Mouse (Mus musculus) spleen, embryonic (tissue): ENCODE data around the gene Pde4d.

Experiments used
- CTCF ChIA-PET: fragments of 350-600 bp; sonication (Branson Sonifier 250); formaldehyde crosslinking; loops from one replicate; lab custom pipeline; 2022; lab: Charles Lee

The Pde4d gene

DNA sequence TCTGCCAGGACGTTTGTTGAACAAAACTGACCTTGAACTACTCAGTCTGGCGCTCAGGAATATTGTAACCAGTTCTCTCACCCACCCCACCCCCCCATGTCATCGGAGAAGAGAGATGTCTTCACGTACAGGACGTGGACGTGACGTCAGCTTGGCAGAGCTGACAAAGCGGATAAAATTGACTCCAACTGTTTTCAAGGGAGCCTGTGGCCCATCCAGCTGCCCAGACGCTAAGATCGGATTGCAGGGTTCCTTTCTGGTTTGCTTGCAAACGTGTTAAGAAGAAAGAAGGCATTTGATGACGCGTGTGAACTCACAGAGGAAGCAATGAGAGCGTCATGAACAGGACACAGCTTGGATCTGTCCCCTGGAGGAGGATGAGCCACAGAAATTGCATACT, 1501.7 kb downstream of the Pde4d start:
- CTCF ChIA-PET, result interaction anchor here (0.7 kb wide), 2 partner anchors 559 to 1711 kb away, joined by 4 to 15 read pairs; no protein-coding TSS in a partner anchor

DNA sequence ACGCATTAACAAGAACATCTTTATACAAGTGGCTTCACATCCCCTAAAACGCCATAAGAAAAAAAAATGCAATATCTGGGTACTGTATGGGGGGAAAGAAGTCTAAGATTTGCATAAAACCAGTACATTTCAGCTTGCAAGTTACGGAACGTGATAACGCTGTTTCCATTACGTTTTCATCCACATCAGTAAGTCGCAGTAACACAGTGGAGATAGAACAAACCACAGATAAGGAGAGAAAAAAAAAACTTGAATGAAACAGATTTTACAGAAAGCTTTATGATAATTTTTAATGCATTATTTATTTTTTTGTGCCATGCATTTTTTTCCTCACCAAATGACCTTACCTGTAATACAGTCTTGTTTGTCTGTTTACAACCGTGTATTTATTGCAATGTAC, 1504.4 kb downstream of the Pde4d start:
- CTCF ChIA-PET, result no interaction called here

DNA sequence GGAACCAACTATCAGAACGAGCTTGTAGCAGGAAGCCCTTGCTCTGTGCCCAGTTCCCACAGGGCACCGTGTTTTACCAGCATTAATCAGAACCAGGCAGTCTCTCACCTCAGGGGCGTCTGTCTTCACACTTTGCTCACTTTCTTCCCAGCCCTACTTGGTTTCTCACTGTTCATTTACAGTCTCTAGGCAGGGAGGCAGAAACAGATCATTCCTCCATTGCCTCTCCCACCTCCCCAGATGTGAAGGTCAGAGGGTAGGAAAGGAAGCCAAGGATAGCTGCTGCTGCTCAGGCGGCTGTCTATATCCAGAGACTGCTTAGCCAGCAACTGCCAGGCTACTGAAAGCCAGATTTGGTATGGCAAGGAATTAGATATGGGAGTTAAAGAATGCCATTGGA, 1508.2 kb downstream of the Pde4d start:
- CTCF ChIA-PET, result no interaction called here

DNA sequence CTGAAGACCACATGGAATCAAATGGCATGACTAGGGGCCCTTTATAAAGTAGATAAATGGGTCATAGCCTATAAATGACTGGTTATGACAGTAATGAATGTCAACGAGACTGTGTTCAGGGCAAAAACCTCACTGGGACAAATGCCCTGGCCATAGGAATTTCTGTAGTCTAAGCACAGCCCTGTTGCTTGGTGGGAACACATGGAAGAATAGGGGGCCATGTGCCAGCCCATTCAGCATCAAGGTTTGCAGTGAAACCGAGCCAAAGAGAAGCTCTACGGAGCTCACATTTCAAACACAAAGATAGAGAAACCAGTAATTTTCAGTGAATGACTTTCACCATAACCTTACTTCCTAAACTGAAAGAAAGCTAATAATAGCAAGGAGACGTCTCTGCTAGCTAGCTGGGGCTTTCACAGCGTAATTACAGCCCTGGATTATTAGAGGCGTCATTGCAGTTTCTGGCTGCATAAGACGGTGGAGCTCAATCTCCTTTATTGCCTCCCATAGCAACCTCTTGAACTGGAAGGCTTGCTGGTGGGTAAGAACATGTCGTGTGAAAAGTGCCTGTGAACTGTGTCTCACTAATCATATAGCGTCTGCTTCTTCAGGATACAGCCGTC, 1533.2 kb downstream of the Pde4d start:
- CTCF ChIA-PET, result no interaction called here

DNA sequence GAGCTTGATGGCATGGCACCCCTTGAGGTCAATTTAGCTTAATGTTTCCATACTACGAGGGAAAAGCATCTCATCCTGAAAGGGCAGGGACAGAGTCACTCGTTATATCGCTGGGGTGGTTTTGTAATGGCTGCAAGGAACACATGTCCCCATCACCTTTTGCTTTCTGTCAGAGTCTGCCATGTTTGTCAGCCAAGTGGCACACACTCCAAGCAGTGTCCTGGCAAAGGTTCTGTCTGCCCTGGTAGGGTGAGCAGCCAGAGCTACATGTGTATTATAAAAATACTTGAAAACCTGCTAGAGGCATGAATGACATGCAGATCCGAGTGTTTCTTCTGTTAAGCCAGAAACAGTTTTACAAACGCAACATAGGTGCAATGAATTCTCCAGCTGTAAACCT, 1535.7 kb downstream of the Pde4d start:
- CTCF ChIA-PET, result no interaction called here

DNA sequence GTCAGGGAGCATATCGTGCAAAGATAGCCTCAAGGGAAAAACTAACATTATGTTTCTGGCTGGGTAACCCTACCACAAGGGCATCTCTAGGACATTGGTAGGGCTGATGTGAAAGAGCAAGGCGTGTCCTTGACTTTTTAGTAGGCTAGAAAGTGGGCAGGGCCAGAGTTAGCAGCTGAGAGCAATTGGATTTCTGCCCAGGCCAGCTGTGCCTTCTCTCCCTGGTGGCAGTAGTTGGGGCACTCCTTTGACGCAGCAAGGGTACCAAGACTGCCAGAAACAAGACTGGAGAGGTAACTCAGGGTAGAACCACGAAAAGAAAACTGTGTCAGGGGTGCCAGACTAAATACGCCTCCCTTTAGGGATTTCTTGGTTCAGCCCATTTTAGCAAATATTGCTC, 1536.1 kb downstream of the Pde4d start:
- CTCF ChIA-PET, result no interaction called here

DNA sequence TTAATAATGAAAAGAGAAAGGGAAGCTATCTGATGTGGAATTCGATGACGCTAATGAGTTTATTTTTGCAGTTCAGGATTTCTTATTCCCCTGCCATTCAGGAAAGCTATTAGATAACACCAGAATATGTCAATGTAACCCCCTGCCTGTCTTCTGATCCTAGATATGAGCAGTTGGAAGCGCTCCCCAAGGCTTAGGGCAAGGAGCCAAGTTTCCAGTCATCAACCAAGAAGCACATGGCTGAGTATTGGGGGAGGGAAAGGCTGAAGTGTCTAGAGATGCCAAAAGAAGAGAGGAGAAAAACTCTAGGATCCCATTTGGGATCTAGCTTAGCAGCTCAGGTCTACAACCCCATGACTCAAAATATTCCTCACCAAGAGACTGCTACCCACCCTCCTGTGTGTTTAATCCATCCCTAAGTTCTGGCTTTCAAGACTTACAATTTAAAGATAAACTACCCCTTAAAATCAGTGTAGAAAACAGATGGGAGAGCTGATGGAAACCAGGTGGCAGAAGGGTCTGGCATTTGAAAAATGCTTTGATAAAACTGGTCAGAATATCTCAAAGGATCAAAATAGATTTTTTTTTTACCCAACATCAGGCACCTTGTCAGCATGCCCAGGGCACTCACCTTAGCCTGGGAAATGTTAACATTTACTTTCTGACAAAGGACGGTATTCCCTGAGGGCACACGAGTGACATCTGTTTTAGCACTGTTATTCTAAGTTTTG, 1543.2 kb downstream of the Pde4d start:
- CTCF ChIA-PET, result no interaction called here

DNA sequence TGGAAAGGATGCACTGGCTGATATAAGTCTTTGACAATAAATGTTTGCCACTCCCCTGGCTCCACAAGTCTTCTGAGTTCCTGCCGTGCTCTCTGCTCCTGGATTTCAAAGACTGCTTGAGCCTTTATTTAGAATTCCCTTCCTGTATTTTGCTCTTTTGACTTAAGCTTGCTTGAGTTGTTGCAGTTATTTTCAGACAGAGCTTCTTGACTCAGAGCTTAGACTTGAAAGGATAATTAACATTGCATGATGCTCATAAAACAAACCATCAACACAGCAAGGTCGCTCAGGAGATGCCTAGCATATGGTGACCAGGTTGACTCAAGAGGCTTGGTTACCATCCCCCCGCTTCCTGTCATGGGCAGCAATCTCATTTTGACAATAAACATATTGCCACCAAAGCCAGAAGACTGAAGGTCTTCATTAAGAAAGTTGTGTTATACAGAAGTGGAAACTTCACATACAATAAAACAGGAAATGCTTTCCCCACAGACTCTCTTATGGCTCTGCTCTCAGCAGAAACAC, 1544.6 kb downstream of the Pde4d start:
- CTCF ChIA-PET, result interaction anchor here (0.6 kb wide), 1 partner anchor 299 kb away, joined by 3 read pairs; no protein-coding TSS in a partner anchor

DNA sequence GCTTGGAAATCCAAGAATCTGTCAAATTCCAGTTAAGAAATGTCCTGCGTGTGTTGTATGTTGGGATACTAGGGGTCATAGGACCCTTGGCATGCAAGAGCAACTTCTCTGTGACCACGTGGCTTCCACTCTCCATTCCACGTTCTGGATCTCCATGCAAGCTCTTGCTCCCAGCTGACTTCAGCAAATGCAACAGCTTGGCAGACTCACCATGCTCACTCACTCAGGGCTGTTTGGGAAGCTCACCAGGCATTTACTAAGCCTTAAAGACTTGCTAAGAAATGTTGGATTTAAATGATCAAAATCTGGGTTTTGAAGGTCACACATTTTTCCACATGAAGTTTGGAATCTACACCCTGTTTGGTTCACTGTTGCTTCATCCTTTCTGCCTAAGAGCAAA, 1552.3 kb downstream of the Pde4d start:
- CTCF ChIA-PET, result no interaction called here
